Mouse (Mus musculus): ENCODE measurements at regions not wholly inside any gene's neighbourhood (a gene's known extent, or its start where the extent isn't known, plus 50 kb on each side); places are given as distances from the start of the nearest gene placed in this dataset.
A peak's percentile ranks its signal among the peaks of the same experiment; 100 is the strongest.
"Not testable (repeated sequence)": the region's sequence is repeated elsewhere in the genome, so short reads cannot be mapped to it uniquely, and the experiment has no call there.

DNA sequence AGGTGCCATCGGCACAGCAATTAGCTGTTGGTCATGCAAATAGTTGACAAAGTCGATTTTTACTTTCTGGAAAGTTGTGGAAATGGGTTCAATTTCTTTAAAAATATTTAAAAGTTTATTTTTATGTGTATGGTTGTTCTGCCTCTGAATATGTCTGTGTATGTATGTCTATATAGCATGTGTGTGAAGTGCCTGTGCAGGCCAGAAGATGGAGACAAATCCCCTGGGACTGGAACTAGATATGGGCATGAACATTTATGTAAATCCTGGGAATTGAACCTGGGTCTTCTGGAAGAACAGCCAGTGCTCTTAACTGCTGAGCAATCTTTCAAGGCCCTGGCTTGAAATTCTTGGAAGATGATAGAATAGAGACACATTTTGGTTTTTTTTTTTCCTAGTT lies 140.0 kb downstream of the Lyplal1 start:
- DNase-seq = no peak
- TF ChIP-seq CTCF (IDR thresholded peaks at IDR 0.05; ENCODE audit: low read depth) = peak; percentile 49
- Histone ChIP-seq H3K4me1 (ENCODE audit: insufficient read depth) (no peaks in the 10 kb centered on the region), H3K27ac (ENCODE audit: low read depth, low read length) (no peak overlapping the region), H3K9ac (no peak overlapping the region), H3K27me3 (ENCODE audit: insufficient read depth, low read length) (no peaks in the 10 kb centered on the region), H3K4me3 (ENCODE audit: low read depth, low read length) (no peak overlapping the region), H3K36me3 (ENCODE audit: insufficient read depth) (no peaks in the 10 kb centered on the region), H3K4me2 (ENCODE audit: low read depth) (no peak overlapping the region), H3K9me3 (ENCODE audit: low read length) (no peaks in the 10 kb centered on the region)
- ATAC-seq = no peak
- 96% methylated on average over 2 of the region's 2 CpGs for WGBS

DNA sequence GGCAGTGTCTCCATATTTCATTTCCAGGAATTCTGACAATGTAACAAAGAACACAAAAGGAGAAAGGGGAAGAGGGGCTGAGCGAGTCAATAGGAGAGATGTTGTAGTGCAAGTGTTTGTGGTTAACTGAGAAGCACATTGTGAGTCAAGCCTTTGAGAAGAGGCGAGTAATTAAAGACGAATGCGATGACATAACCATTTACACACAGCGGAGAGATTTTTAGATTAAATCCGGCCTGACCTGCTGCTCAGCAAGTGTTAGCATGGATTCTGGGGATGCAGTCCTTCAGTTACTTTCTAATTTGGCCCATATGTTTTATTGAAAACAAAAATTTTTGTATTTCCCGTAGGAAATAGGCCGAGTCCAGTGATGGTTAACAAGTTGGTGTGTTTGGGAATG lies 127.7 kb downstream of the Lyplal1 start:
- no peaks in the 10 kb centered on the region for H3K4me1 ChIP-seq (ENCODE audit: insufficient read depth)
- H3K4me2 ChIP-seq (ENCODE audit: low read depth) = no peak overlapping the region
- H3K4me3 ChIP-seq (ENCODE audit: low read depth, low read length) = no peak overlapping the region
- no peak for DNase-seq
- 63% methylated on average over 8 of the region's 8 CpGs for WGBS
- H3K9ac ChIP-seq = no peak overlapping the region
- H3K36me3 ChIP-seq (ENCODE audit: insufficient read depth) = no peaks in the 10 kb centered on the region
- TF ChIP-seq CTCF (IDR thresholded peaks at IDR 0.05; ENCODE audit: low read depth) = no peak
- ATAC-seq = no peak
- H3K9me3 ChIP-seq (ENCODE audit: low read length) = no peaks in the 10 kb centered on the region
- H3K27ac ChIP-seq (ENCODE audit: low read depth, low read length) = no peak overlapping the region
- H3K27me3 ChIP-seq (ENCODE audit: insufficient read depth, low read length) = no peaks in the 10 kb centered on the region

DNA sequence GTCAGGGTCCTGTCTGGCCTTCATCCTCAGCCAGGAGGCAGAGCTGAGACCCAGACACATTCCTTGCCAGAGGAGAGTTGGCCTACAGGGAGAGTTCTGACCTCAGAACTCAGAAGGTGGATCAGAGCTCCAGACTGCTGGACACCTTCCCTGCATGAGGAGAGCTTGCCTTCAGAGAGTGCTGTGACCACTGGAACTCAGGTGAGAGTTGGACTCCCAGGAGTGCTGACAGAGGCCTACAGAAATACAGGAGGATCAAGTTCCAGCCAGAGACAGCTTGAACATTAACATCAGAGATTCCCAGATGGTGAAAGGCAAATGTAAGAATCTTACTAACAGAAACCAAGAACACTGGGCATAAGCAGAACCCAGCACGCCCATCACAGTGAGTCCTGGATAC lies 117.0 kb downstream of the Lyplal1 start:
- WGBS = 95% methylated on average over 1 of the region's 1 CpGs
- H3K27ac ChIP-seq (ENCODE audit: low read depth, low read length); ATAC-seq; DNase-seq; H3K4me1 ChIP-seq (ENCODE audit: insufficient read depth); H3K9ac ChIP-seq; H3K27me3 ChIP-seq (ENCODE audit: insufficient read depth, low read length); H3K36me3 ChIP-seq (ENCODE audit: insufficient read depth); H3K4me3 ChIP-seq (ENCODE audit: low read depth, low read length); H3K4me2 ChIP-seq (ENCODE audit: low read depth); H3K9me3 ChIP-seq (ENCODE audit: low read length): not testable (repeated sequence)

DNA sequence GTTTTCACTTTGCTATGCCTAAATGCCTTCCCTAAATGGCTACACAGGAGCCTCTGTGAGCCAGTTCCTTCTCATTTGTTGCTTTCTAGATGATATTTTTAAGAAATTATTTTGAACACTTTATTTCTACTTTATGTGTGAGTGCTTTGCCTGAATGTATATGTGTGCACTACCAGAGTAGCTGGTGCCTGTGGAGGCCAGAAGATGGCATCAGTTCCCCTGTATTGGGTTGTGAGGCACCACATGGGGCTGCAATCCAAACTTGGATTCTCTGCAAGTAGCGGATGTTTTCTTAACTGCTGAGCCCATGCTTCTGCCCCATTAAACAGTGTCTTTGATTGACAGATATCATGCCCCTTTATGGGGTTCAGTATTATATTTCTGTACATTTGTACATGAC lies 103.7 kb downstream of the Lyplal1 start:
- no peaks in the 10 kb centered on the region for H3K4me1 ChIP-seq (ENCODE audit: insufficient read depth)
- H3K9me3 ChIP-seq (ENCODE audit: low read length) = no peaks in the 10 kb centered on the region
- DNase-seq = no peak
- no peak overlapping the region for H3K4me2 ChIP-seq (ENCODE audit: low read depth)
- H3K27ac ChIP-seq (ENCODE audit: low read depth, low read length) = no peak overlapping the region
- 72% methylated on average over 1 of the region's 1 CpGs for WGBS
- ATAC-seq = no peak
- H3K4me3 ChIP-seq (ENCODE audit: low read depth, low read length) = no peak overlapping the region
- TF ChIP-seq CTCF (IDR thresholded peaks at IDR 0.05; ENCODE audit: low read depth) = no peak; the same call in 1 of the 2 replicates
- H3K36me3 ChIP-seq (ENCODE audit: insufficient read depth) = no peaks in the 10 kb centered on the region
- no peak overlapping the region for H3K9ac ChIP-seq
- no peaks in the 10 kb centered on the region for H3K27me3 ChIP-seq (ENCODE audit: insufficient read depth, low read length)

DNA sequence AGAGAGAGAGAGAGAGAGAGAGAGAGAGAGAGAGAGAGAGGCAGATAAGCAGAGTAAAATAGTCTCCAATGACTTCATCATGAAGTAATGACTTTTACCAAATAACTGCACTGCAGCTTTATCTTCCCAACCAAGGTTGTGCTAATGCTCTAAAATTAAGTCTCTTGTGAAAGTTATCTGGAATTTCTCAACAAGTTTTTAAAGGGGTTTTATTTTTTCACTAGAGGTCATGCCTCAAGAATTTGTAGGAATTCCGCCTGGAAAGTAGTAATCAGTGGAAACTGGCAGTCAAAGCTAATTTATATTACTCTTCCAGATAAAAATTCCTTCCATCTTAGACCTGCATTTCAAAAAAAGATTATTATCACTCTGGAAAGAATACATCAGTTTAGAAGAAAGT lies 102.9 kb downstream of the Lyplal1 start:
- Histone ChIP-seq H3K4me1 (ENCODE audit: insufficient read depth) (no peaks in the 10 kb centered on the region), H3K9me3 (ENCODE audit: low read length) (no peaks in the 10 kb centered on the region), H3K9ac (no peak overlapping the region), H3K27me3 (ENCODE audit: insufficient read depth, low read length) (no peaks in the 10 kb centered on the region), H3K4me3 (ENCODE audit: low read depth, low read length) (no peak overlapping the region), H3K27ac (ENCODE audit: low read depth, low read length) (no peak overlapping the region), H3K36me3 (ENCODE audit: insufficient read depth) (no peaks in the 10 kb centered on the region), H3K4me2 (ENCODE audit: low read depth) (no peak overlapping the region)
- no peak for DNase-seq
- TF ChIP-seq CTCF (IDR thresholded peaks at IDR 0.05; ENCODE audit: low read depth) = no peak
- ATAC-seq = no peak
- WGBS = 94% methylated on average over 1 of the region's 1 CpGs

DNA sequence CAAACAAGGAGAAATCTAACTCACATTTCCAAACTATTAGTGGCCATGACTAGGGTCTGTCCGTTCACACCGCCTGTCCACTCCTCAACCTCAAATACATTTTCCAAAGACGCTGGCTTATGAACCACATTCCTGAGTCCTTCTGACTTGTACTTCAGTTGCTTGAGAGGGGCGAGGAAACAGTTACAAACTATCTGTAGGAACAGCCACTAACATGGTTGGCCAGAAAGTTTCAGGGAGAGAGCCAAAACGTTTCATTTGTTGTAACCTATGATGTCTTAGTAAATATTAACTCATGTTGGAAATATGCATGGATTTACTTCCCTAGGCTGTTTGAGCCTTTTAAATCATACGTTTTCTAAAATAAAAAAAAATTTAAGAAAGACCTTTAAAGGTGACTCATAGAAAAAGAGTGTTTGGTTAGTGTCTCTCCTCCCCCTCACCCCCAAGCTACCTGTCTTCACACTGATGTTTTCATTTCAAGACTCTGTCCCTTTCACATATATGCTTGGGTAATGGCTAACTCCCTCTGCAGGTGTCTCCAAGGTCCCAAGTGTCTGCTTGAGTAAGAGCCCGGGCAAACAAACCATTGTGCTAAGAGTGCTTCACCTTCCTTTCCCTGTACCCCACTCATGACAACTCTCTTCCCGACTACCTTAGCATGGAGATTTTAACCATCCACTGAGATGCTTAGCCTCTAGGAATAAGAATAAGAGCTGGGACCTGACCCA lies 101.1 kb downstream of the Lyplal1 start:
- DNase-seq (no peak), ATAC-seq (no peak)
- Histone ChIP-seq H3K36me3 (ENCODE audit: insufficient read depth) (no peaks in the 10 kb centered on the region), H3K27ac (ENCODE audit: low read depth, low read length) (no peak overlapping the region), H3K9ac (no peak overlapping the region), H3K4me3 (ENCODE audit: low read depth, low read length) (no peak overlapping the region), H3K9me3 (ENCODE audit: low read length) (no peaks in the 10 kb centered on the region), H3K4me2 (ENCODE audit: low read depth) (no peak overlapping the region), H3K4me1 (ENCODE audit: insufficient read depth) (no peaks in the 10 kb centered on the region), H3K27me3 (ENCODE audit: insufficient read depth, low read length) (no peaks in the 10 kb centered on the region)
- no peak for TF ChIP-seq CTCF (IDR thresholded peaks at IDR 0.05; ENCODE audit: low read depth)
- WGBS = 84% methylated on average over 8 of the region's 8 CpGs

DNA sequence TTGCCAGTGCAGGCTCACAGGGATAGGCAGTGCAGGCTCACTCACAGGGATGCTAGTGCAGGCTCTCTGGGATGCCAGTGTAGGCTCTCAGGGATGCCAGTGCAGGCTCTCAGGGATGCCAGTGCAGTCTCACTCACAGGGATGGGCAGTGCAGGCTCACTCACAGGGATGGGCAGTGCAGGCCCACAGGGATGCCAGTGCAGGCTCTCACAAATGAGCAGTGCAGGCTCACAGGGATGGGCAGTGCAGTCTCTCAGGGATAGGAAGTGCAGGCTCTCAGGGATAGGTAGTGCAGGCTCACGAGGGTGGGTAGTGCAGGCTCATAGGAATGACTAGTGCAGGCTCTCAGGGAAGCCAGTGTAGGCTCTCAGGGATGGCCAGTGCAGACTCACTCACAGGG lies 99.6 kb downstream of the Lyplal1 start:
- Histone ChIP-seq H3K4me3 (ENCODE audit: low read depth, low read length) (no peak overlapping the region), H3K9me3 (ENCODE audit: low read length) (no peaks in the 10 kb centered on the region), H3K4me2 (ENCODE audit: low read depth) (no peak overlapping the region), H3K27ac (ENCODE audit: low read depth, low read length) (no peak overlapping the region), H3K9ac (no peak overlapping the region), H3K27me3 (ENCODE audit: insufficient read depth, low read length) (no peaks in the 10 kb centered on the region), H3K36me3 (ENCODE audit: insufficient read depth) (no peaks in the 10 kb centered on the region), H3K4me1 (ENCODE audit: insufficient read depth) (no peaks in the 10 kb centered on the region)
- no peak for ATAC-seq
- WGBS = 79% methylated on average over 1 of the region's 1 CpGs
- DNase-seq = no peak
- TF ChIP-seq CTCF (IDR thresholded peaks at IDR 0.05; ENCODE audit: low read depth) = no peak

Data from forebrain, postnatal 0 days (tissue).